Mouse (Mus musculus) intestine, postnatal 0 days (tissue): ENCODE results near the gene Dennd2a. TPM values are rescaled to one million over a fixed set of nuclear protein-coding genes. Genes with fewer than 3 reads are reported as not detected.
A peak's percentile ranks its signal among the peaks of the same experiment; 100 is the strongest.

Experiments
- ATAC-seq: fragments of 200-750 bp; cut with Nextera tagmentation; 2 replicates; pipeline ENCODE4 v1.8.0; 2017; ENCODE audit warnings: mild to moderate bottlenecking, moderate TSS enrichment, moderate library complexity
- H3K27ac ChIP-seq: fragments of 300-500 bp; sonication (generic); 2 replicates; pipeline ENCODE4 v1.5.1; 2014; ENCODE audit warnings: mild to moderate bottlenecking, low read depth, low read length, moderate library complexity
- H3K27me3 ChIP-seq: fragments of 300-500 bp; sonication (generic); replicated peaks from 2 replicates; pipeline ENCODE4 v1.6.1; 2014; ENCODE audit warnings: low read length, mixed read lengths; ENCODE audit not compliant: control insufficient read depth, insufficient read depth
- H3K36me3 ChIP-seq: fragments of 300-500 bp; sonication (generic); 2 replicates; pipeline ENCODE4 v1.6.1; 2014; ENCODE audit warnings: mild to moderate bottlenecking, moderate library complexity; ENCODE audit not compliant: control insufficient read depth, insufficient read depth
- H3K4me1 ChIP-seq: fragments of 300-500 bp; sonication (generic); replicated peaks from 2 replicates; pipeline ENCODE4 v1.6.1; 2014; ENCODE audit warnings: antibody characterized with exemption, low read length, mixed read lengths; ENCODE audit not compliant: control insufficient read depth, insufficient read depth
- H3K4me2 ChIP-seq: fragments of 300-500 bp; sonication (generic); replicated peaks from 2 replicates; pipeline ENCODE4 v1.6.1; 2014; ENCODE audit warnings: low read depth, mild to moderate bottlenecking, moderate library complexity
- H3K4me3 ChIP-seq: fragments of 300-500 bp; sonication (generic); 2 replicates; pipeline ENCODE4 v1.5.1; 2014; ENCODE audit warnings: low read depth, low read length
- H3K9ac ChIP-seq: fragments of 300-500 bp; sonication (generic); 2 replicates; pipeline ENCODE4 v1.6.1; 2014; ENCODE audit warnings: mild to moderate bottlenecking, low read depth, low read length
- H3K9me3 ChIP-seq: fragments of 300-500 bp; sonication (generic); 2 replicates; pipeline ENCODE4 v1.6.1; 2016; ENCODE audit warnings: mixed run types; ENCODE audit not compliant: control insufficient read depth
- CTCF ChIP-seq: sonication (generic); IDR thresholded peaks from 2 replicates; pipeline ENCODE4 v1.5.1; 2016; ENCODE audit warnings: low read depth, mild to moderate bottlenecking, control low read depth, antibody characterized with exemption, moderate library complexity
- WGBS: fragments of 180-500 bp; shearing (Covaris S2); extraction: QIAGEN DNeasy Blood & Tissue Kit; methylation state at CpG from one replicate; pipeline ENCODE4 v1.1.7; 2014; 5-methylcytosine and 5-hydroxymethylcytosine counted together
- polyA plus RNA-seq: library from polyadenylated mRNA; unstranded; fragments of >200 nt; fragmentation: Nextera tagmentation; extraction: Ambion mirVana; gene quantifications from 2 replicates; pipeline ENCODE4 v1.2.1, GENCODE M21; 2015

Gene Dennd2a
- polyA plus RNA-seq, 1 experiment from 2014 or later, result 3.8 TPM

- Histone ChIP-seq H3K36me3 (no peaks in the 10 kb centered on the region), H3K9ac (no peak overlapping the region), H3K4me2 (no peak overlapping the region), H3K27ac (no peak overlapping the region), H3K4me1 (no peaks in the 10 kb centered on the region), H3K27me3 (no peaks in the 10 kb centered on the region), H3K4me3 (no peak overlapping the region), H3K9me3 (no peaks in the 10 kb centered on the region)
- ATAC-seq, result no peak
- TF ChIP-seq CTCF, result peak; percentile 44; the same call in 1 of the 2 replicates
- 90% methylated on average over 4 of the region's 4 CpGs for WGBS
Observed at GRCm38 (mm10) chr6:39453564-39453963, 104.1 kb downstream of the Dennd2a start.

DNA sequence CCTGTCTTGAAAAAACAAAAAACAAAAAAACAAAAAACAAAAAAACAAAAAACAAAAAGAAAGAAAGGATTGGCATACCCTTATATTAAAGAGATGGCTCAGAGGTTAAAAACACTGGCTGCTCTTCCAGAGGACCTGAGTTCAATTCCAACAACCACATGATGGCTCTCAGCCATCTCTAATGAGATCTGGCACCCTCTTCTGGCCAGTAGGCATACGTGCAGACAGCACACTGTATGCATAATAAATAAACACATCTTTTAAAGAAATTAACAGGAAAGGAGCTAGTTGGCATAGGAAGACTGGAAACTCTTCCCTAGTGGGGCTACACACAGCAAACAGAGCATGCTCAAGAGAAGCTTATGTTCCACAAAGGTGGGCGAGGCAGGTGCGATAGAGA, 106.6 kb downstream of the Dennd2a start:
- Histone ChIP-seq H3K27me3 (no peaks in the 10 kb centered on the region), H3K9me3 (no peaks in the 10 kb centered on the region), H3K4me2 (no peak overlapping the region), H3K9ac (no peak overlapping the region), H3K4me1 (no peaks in the 10 kb centered on the region), H3K36me3 (no peaks in the 10 kb centered on the region), H3K27ac (no peak overlapping the region), H3K4me3 (no peak overlapping the region)
- WGBS, result 61% methylated on average over 3 of the region's 3 CpGs
- ATAC-seq, result no peak
- peak; percentile 66 for TF ChIP-seq CTCF

- no peak overlapping the region for H3K4me3 ChIP-seq
- no peaks in the 10 kb centered on the region for H3K4me1 ChIP-seq
- no peaks in the 10 kb centered on the region for H3K9me3 ChIP-seq
- H3K27me3 ChIP-seq, result no peaks in the 10 kb centered on the region
- TF ChIP-seq CTCF, result no peak
- H3K27ac ChIP-seq, result no peak overlapping the region
- no peak overlapping the region for H3K4me2 ChIP-seq
- no peak for ATAC-seq
- H3K9ac ChIP-seq, result no peak overlapping the region
- WGBS, result 89% methylated on average over 4 of the region's 4 CpGs
- no peaks in the 10 kb centered on the region for H3K36me3 ChIP-seq
Observed at GRCm38 (mm10) chr6:39450580-39450979, 107.1 kb downstream of the Dennd2a start.

DNA sequence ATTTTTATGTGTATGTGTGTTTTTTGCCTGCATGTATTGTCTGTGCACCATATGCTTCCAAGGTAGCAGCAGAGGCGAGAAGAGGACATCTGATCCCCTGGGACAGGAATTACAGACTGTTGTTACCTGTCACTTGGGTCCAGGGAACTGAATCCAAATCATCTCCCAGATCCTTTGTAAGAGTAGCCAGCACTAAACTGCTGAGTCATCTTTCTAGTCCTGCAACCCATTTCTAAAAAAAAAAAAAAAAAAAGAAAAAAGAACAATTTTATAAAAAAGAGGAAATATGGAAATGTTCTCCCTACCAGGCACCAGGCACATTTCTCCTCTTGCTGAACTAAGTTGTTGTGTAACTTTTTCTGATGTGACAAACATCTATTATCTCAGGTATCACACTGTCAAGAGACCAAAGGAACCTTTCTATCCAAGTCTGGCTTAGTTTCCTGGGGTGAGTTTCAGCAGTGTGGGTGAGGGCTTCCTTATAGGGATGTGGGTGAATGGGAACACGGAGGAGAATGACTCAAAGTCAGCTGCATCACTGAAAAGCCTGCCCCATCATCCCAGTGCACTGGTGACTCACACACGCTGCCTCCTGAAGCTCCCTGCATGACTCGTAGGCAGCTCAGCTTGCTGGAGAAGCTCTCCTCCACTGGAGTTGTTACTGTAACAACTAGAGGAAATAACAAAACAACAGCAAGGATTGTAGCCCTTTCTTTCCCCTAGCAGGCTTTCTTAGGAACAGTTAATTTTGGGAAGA, 110.1 kb downstream of the Dennd2a start:
- no peaks in the 10 kb centered on the region for H3K4me1 ChIP-seq
- H3K27ac ChIP-seq, result no peak overlapping the region
- H3K9ac ChIP-seq, result no peak overlapping the region
- WGBS, result 51% methylated on average over 4 of the region's 4 CpGs
- H3K4me3 ChIP-seq, result no peak overlapping the region
- no peaks in the 10 kb centered on the region for H3K9me3 ChIP-seq
- ATAC-seq, result 0 out of 2 replicates have a peak, but pooled peaks have one; percentile 22
- no peaks in the 10 kb centered on the region for H3K36me3 ChIP-seq
- H3K4me2 ChIP-seq, result no peak overlapping the region
- no peak for TF ChIP-seq CTCF
- no peaks in the 10 kb centered on the region for H3K27me3 ChIP-seq

- Histone ChIP-seq H3K4me2 (peak overlapping the region; percentile 21; the same call in 1 of the 2 replicates), H3K9ac (no peak overlapping the region), H3K27ac (no peak overlapping the region), H3K4me1 (no peaks in the 10 kb centered on the region), H3K4me3 (peak overlapping the region; percentile 9; the same call in 1 of the 2 replicates), H3K27me3 (no peaks in the 10 kb centered on the region), H3K9me3 (no peaks in the 10 kb centered on the region), H3K36me3 (no peaks in the 10 kb centered on the region)
- 24% methylated on average over 19 of the region's 19 CpGs for WGBS
- ATAC-seq, result no peak
- TF ChIP-seq CTCF, result peak; percentile 27; the same call in 1 of the 2 replicates
Observed at GRCm38 (mm10) chr6:39445801-39446572, 111.7 kb downstream of the Dennd2a start.

GRCm38 (mm10) chr6:39442786-39443287, 114.8 kb downstream of the Dennd2a start:
- no peak overlapping the region for H3K4me3 ChIP-seq
- no peak for ATAC-seq
- no peak for TF ChIP-seq CTCF

More at GRCm38 (mm10) chr6:39442786-39443287, 114.8 kb downstream of the Dennd2a start:
- H3K36me3 ChIP-seq, result no peaks in the 10 kb centered on the region
- no peak overlapping the region for H3K27ac ChIP-seq
- H3K27me3 ChIP-seq, result no peaks in the 10 kb centered on the region
- no peaks in the 10 kb centered on the region for H3K9me3 ChIP-seq
- no peak overlapping the region for H3K9ac ChIP-seq
- H3K4me1 ChIP-seq, result no peaks in the 10 kb centered on the region
- no peak overlapping the region for H3K4me2 ChIP-seq
